In genomic region chr8:87497641-87498040, GRCm38 (mm10) we compare ENCODE assay signal across 17 mouse cellular contexts. TPM values are rescaled to one million over a fixed set of nuclear protein-coding genes. Genes with fewer than 3 reads are reported as not detected.
"Had no signal": no experiment of that assay in that cellular context is flagged by ENCODE, and none has a peak within 500 bp of the region (broad histone marks: within the 10 kb centered on the region; RNA-seq: fewer than 3 reads in every experiment).

No protein-coding gene starts in this region.

- ATAC-seq: liver, postnatal 0 days had no signal

- H3K4me3 ChIP-seq: left cerebral cortex, adult 2 months; limb, embryonic 12.5 days; liver, embryonic 13.5 days; lung, embryonic 15.5 days; neural tube, embryonic 12.5 days; stomach, embryonic 15.5 days had no signal

- H3K27me3 ChIP-seq: liver, embryonic 13.5 days; lung, embryonic 15.5 days; neural tube, embryonic 12.5 days; stomach, embryonic 15.5 days had no signal

- DNase-seq: kidney, adult 8-10 months; kidney, postnatal 25 days; liver; liver, embryonic 13.5 days; liver, postnatal 0 days; lung, postnatal 14 days; midbrain, embryonic 14.5 days; thymus, postnatal 4 days had no signal

- H3K36me3 ChIP-seq: limb, embryonic 12.5 days; liver, embryonic 13.5 days; lung, embryonic 15.5 days; neural tube, embryonic 12.5 days; stomach, embryonic 15.5 days had no signal

- H3K4me2 ChIP-seq: limb, embryonic 12.5 days; liver, embryonic 13.5 days; lung, embryonic 15.5 days; neural tube, embryonic 12.5 days; stomach, embryonic 15.5 days had no signal

- H3K4me1 ChIP-seq: liver, embryonic 13.5 days; neural tube, embryonic 12.5 days; stomach, embryonic 15.5 days had no signal

- H3K9me3 ChIP-seq: limb, embryonic 12.5 days; liver, embryonic 13.5 days; lung, embryonic 15.5 days; neural tube, embryonic 12.5 days; stomach, embryonic 15.5 days had no signal

- H3K9ac ChIP-seq: limb, embryonic 12.5 days; liver, embryonic 13.5 days; liver, postnatal 0 days; lung, embryonic 15.5 days; neural tube, embryonic 12.5 days; stomach, embryonic 15.5 days had no signal

- H3K27ac ChIP-seq: left cerebral cortex, adult 2 months; limb, embryonic 12.5 days; liver, embryonic 13.5 days; lung, embryonic 15.5 days; neural tube, embryonic 12.5 days; stomach, embryonic 15.5 days had no signal

RNA-seq across cellular contexts. Expression of gene Cbln1, which starts 25.2 kb away (rescaled TPM):
- total RNA-seq: megakaryocyte-erythroid progenitor cell, adult 5-6 weeks; monocyte, adult 5-6 weeks; neutrophil, adult 5-6 weeks had no signal
- polyA plus RNA-seq: kidney, embryonic 16.5 days; liver, postnatal 0 days; lung, embryonic 15.5 days had no signal
